Mouse (Mus musculus) T-helper 2 cell (primary cell): Measurements from ENCODE around the gene Vmn2r82.
"Not testable (repeated sequence)": the region's sequence is repeated elsewhere in the genome, so short reads cannot be mapped to it uniquely, and the experiment has no call there.

Experiments used
- in situ Hi-C: fragments of 300-600 bp; cut with MboI, MseI; formaldehyde crosslinking; loops from one replicate; pipeline ENCODE4 v1.15.1; 2025; ENCODE audit warnings: high pct_unique_total_duplicates

Vmn2r82 gene

GRCm38 (mm10) chr10:79356220-79356619 lies at the start of gene Vmn2r82:
TSS of gene Vmn2r82 (plus strand) at chr10:79356520.
- in situ Hi-C loops: not testable (repeated sequence)

- in situ Hi-C loops: not testable (repeated sequence)
These were observed 34.1 kb upstream of the Vmn2r82 start for GRCm38 (mm10) chr10:79322033-79322736.

GRCm38 (mm10) chr10:79322737-79323086 lies 33.6 kb upstream of the Vmn2r82 start:
- in situ Hi-C loops: no loop called here

GRCm38 (mm10) chr10:79399946-79400700 lies 43.8 kb downstream of the Vmn2r82 start:
- in situ Hi-C loops: not testable (repeated sequence)

GRCm38 (mm10) chr10:79417142-79417771 lies 60.9 kb downstream of the Vmn2r82 start:
- in situ Hi-C loops: loop anchor here (5.0 kb wide), 1 partner anchor 65 kb away; no protein-coding TSS in a partner anchor

- in situ Hi-C loops: loop anchor here (5.0 kb wide), 1 partner anchor 65 kb away; no protein-coding TSS in a partner anchor
These were observed 61.5 kb downstream of the Vmn2r82 start for GRCm38 (mm10) chr10:79417772-79418170.

- in situ Hi-C loops: not testable (repeated sequence)
These were observed 79.0 kb downstream of the Vmn2r82 start for GRCm38 (mm10) chr10:79435141-79435820.
